Mouse (Mus musculus) MEL (cell line): ENCODE measurements around the gene Cdh4. TPM values are rescaled to one million over a fixed set of nuclear protein-coding genes. Genes with fewer than 3 reads are reported as not detected.

Experiments used
- DNase-seq: peaks from one replicate; pipeline ENCODE4 v3.0.0; 2011; ENCODE audit warnings: low read depth, low spot score
- H3K27ac ChIP-seq: 2 replicates; pipeline ENCODE4 v1.5.1; 2012; ENCODE audit warnings: low read depth, mild to moderate bottlenecking, control low read depth, low read length, moderate library complexity; ENCODE audit not compliant: control insufficient read depth
- H3K27me3 ChIP-seq, 2 experiments: fragments of 150-350 bp in 1 of 2; sonication (generic) in 1 of 2; 2 replicates each; pipeline ENCODE4 v1.6.1; 2012; ENCODE audit warnings: low read length in 2 of 2, mild to moderate bottlenecking in 2 of 2, improper control_type of control experiment in 1 of 2, moderate library complexity in 1 of 2; ENCODE audit not compliant: insufficient read depth in 2 of 2, control insufficient read depth in 1 of 2
- H3K36me3 ChIP-seq, 2 experiments: 2 replicates each; pipeline ENCODE4 v1.6.1; 2012 to 2014; ENCODE audit warnings: low read length in 2 of 2, improper control_type of control experiment in 1 of 2, inconsistent platforms in 1 of 2, mild to moderate bottlenecking in 1 of 2; ENCODE audit not compliant: insufficient read depth in 2 of 2, control insufficient read depth in 1 of 2
- H3K4me1 ChIP-seq, 2 experiments: fragments of 150-350 bp in 1 of 2; sonication (generic) in 1 of 2; 2 replicates each; pipeline ENCODE4 v1.6.1; 2012; ENCODE audit warnings: low read length in 2 of 2, improper control_type of control experiment in 1 of 2, mild to moderate bottlenecking in 1 of 2; ENCODE audit not compliant: insufficient read depth in 2 of 2, control insufficient read depth in 1 of 2
- H3K4me3 ChIP-seq, 2 experiments: fragments of 150-350 bp in 1 of 2; sonication (generic) in 1 of 2; 2 replicates each; pipeline ENCODE4 v1.5.1; 2012; ENCODE audit warnings: low read depth in 2 of 2, low read length in 2 of 2, mild to moderate bottlenecking in 2 of 2, moderate library complexity in 2 of 2, control low read depth in 1 of 2, improper control_type of control experiment in 1 of 2; ENCODE audit not compliant: control insufficient read depth in 1 of 2, insufficient read depth in 1 of 2
- H3K79me2 ChIP-seq: 2 replicates; pipeline ENCODE4 v1.6.1; 2012; ENCODE audit warnings: mild to moderate bottlenecking, low read length, moderate library complexity; ENCODE audit not compliant: control insufficient read depth, poor library complexity, insufficient read depth
- H3K9ac ChIP-seq: 2 replicates; pipeline ENCODE4 v1.6.1; 2012; ENCODE audit warnings: low read depth, mild to moderate bottlenecking, control low read depth, low read length, moderate library complexity; ENCODE audit not compliant: control insufficient read depth, poor library complexity, severe bottlenecking
- H3K9me3 ChIP-seq: fragments of 150-350 bp; sonication (generic); replicated peaks from 2 replicates; pipeline ENCODE4 v1.6.1; 2012; ENCODE audit warnings: mild to moderate bottlenecking, low read length, improper control_type of control experiment, moderate library complexity; ENCODE audit not compliant: insufficient read depth
- CHD1 ChIP-seq: IDR thresholded peaks from 2 replicates; pipeline ENCODE4 v1.6.1; 2012; ENCODE audit warnings: low read depth, mild to moderate bottlenecking, inconsistent platforms, low read length, improper control_type of control experiment
- CTCF ChIP-seq, 3 experiments: IDR thresholded peaks in 2 of 3; conservative IDR thresholded peaks in 1 of 3; 2 replicates each; pipeline ENCODE4 v1.5.1; 2011 to 2012; ENCODE audit warnings: low read length in 3 of 3, low read depth in 2 of 3, mild to moderate bottlenecking in 2 of 3, improper control_type of control experiment in 1 of 3, inconsistent platforms in 1 of 3, mixed read lengths in 1 of 3, moderate library complexity in 1 of 3; ENCODE audit not compliant: control insufficient read depth in 1 of 3, insufficient read depth in 1 of 3, poor library complexity in 1 of 3, severe bottlenecking in 1 of 3
- ELF1 ChIP-seq: IDR thresholded peaks from 2 replicates; pipeline ENCODE4 v1.6.1; 2014; ENCODE audit warnings: low read depth, mild to moderate bottlenecking, inconsistent platforms, low read length, improper control_type of control experiment, moderate library complexity
- EP300 ChIP-seq, 2 experiments: IDR thresholded peaks; 2 replicates each; pipeline ENCODE4 v1.6.1; 2011; ENCODE audit warnings: improper control_type of control experiment in 2 of 2, low read length in 2 of 2, low read depth in 1 of 2, mild to moderate bottlenecking in 1 of 2
- ETS1 ChIP-seq: IDR thresholded peaks from 2 replicates; pipeline ENCODE4 v1.6.1; 2012; ENCODE audit warnings: low read depth, mild to moderate bottlenecking, inconsistent platforms, low read length, improper control_type of control experiment, moderate library complexity
- HCFC1 ChIP-seq: IDR thresholded peaks from 2 replicates; pipeline ENCODE4 v1.6.1; 2012; ENCODE audit warnings: low read depth, mild to moderate bottlenecking, inconsistent platforms, low read length, improper control_type of control experiment, moderate library complexity
- JUND ChIP-seq: IDR thresholded peaks from 2 replicates; pipeline ENCODE4 v1.6.1; 2011; ENCODE audit warnings: low read depth, mild to moderate bottlenecking, improper control_type of control experiment, low read length
- KAT2A ChIP-seq: conservative IDR thresholded peaks from 2 replicates; pipeline ENCODE4 v1.6.1; 2012; ENCODE audit warnings: low read depth, low read length, improper control_type of control experiment, inconsistent platforms
- MAX ChIP-seq: IDR thresholded peaks from 2 replicates; pipeline ENCODE4 v1.6.1; 2011; ENCODE audit warnings: low read length, improper control_type of control experiment
- MAZ ChIP-seq: IDR thresholded peaks from 2 replicates; pipeline ENCODE4 v1.6.1; 2012; ENCODE audit warnings: low read depth, mild to moderate bottlenecking, inconsistent platforms, low read length, improper control_type of control experiment
- MYC ChIP-seq: IDR thresholded peaks from 2 replicates; pipeline ENCODE4 v1.6.1; 2011; ENCODE audit warnings: low read depth, mild to moderate bottlenecking, low read length, improper control_type of control experiment, moderate library complexity
- NRF1 ChIP-seq: IDR thresholded peaks from 2 replicates; pipeline ENCODE4 v1.6.1; 2014; ENCODE audit warnings: low read depth, mild to moderate bottlenecking, inconsistent platforms, low read length, improper control_type of control experiment, moderate library complexity; ENCODE audit not compliant: poor library complexity, insufficient read depth, severe bottlenecking
- POLR2AphosphoS5 ChIP-seq: IDR thresholded peaks from 2 replicates; pipeline ENCODE4 v1.6.1; 2012; ENCODE audit warnings: low read depth, borderline replicate concordance, mild to moderate bottlenecking, inconsistent platforms, low read length, moderate library complexity, mixed read lengths
- RCOR1 ChIP-seq: IDR thresholded peaks from 2 replicates; pipeline ENCODE4 v1.6.1; 2012; ENCODE audit warnings: low read depth, mild to moderate bottlenecking, inconsistent platforms, low read length, improper control_type of control experiment
- UBTF ChIP-seq: IDR thresholded peaks from 2 replicates; pipeline ENCODE4 v1.6.1; 2012; ENCODE audit warnings: low read depth, mild to moderate bottlenecking, inconsistent platforms, low read length, improper control_type of control experiment, moderate library complexity, borderline replicate concordance; ENCODE audit not compliant: insufficient read depth
- USF1 ChIP-seq: IDR thresholded peaks from 2 replicates; pipeline ENCODE4 v1.6.1; 2014; ENCODE audit warnings: low read depth, mild to moderate bottlenecking, inconsistent platforms, low read length, improper control_type of control experiment, moderate library complexity
- ZMIZ1 ChIP-seq: IDR thresholded peaks from 2 replicates; pipeline ENCODE4 v1.6.1; 2012; ENCODE audit warnings: low read depth, mild to moderate bottlenecking, inconsistent platforms, low read length, improper control_type of control experiment, moderate library complexity
- polyA plus RNA-seq, 2 experiments: library from polyadenylated mRNA; stranded (reverse) in 1 of 2; unstranded in 1 of 2; fragments of >175 nt in 1 of 2; fragments of >200 nt in 1 of 2; gene quantifications; 2 replicates each; pipeline versions ENCODE4 v1.2.1 to v1.2.4; 2012; ENCODE audit warnings: low replicate concordance in 2 of 2, low read depth in 1 of 2; ENCODE audit not compliant: insufficient read length in 2 of 2, insufficient read depth in 1 of 2, missing spikeins in 1 of 2
- total RNA-seq: library from RNA; depleted of rRNA; stranded (reverse); fragments of 300-350 nt; gene quantifications from 2 replicates; pipeline ENCODE4 v1.2.3, GENCODE M21; 2012

The Cdh4 gene
- total and polyA plus RNA-seq, 3 experiments: not detected

DNA sequence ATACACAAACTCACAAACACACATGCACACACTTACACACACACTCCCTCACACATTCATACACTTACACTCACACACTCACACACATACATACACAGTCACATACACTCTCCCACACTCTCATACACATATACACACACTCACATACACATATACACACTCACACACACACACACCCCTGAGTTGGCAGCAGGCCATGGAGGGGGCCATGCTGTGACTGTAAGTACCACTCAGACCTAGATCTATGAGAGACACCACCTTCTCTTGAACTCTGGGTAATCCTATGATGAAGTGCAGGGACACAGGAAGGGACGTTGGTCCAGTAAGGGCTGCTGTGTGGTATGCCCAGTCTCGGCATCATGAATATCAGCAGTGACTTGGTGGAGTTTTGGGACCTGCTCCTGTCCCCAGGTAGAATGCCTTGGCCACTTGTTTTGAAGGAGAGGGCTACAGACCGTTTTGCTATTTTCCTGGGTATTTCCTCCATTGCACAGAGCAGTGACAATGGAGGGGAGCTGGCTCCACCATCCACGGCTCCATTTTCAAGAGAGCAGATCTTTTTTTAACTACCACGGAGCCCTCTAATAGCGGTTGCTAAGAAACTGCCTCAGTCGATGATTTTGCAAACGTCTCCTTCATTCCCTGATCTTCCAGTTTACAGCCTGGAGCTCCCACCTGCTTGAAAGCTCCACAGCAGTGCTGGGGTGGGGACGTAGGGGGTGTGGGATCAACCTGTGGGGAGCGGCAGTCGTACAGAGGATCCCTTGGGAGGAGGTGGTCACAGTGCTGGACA is 371.0 kb downstream of the Cdh4 start:
- Histone ChIP-seq H3K27ac (no peak overlapping the region), H3K27me3 (no peaks in the 10 kb centered on the region), H3K4me3 (no peak overlapping the region), H3K9me3 (no peaks in the 10 kb centered on the region), H3K9ac (no peak overlapping the region), H3K79me2 (no peaks in the 10 kb centered on the region), H3K4me1 (no peaks in the 10 kb centered on the region), H3K36me3 (no peaks in the 10 kb centered on the region)
- TF ChIP-seq USF1 (no peak), MAZ (no peak), MAX (no peak)
- no peak for DNase-seq

DNA sequence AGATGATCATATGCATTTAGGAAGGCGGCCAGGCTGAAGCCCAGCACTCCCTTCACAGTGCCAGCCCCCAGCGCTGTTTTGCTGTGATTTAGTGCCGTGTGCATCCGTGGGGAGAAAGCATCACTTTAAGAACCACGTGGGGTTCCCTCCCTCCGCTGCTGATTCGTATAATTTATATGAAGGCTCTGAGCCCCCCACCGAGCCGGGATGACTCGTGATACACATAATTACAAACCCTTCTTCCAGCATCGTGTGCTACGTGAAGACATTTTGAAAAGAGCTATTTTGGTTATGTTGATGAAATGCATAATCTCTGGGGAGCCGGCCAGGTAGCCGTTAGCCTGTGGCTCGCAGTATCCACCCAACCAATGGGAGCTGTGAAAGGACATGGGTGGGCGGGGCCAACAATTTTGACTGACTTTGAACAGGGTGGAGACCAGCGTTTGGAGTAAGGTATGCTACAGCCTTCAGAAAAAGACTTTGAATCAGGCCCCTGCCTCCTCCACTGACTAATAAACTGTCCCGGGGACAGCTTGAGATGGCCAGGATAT is 382.6 kb downstream of the Cdh4 start:
- Histone ChIP-seq H3K36me3 (no peaks in the 10 kb centered on the region), H3K4me1 (no peaks in the 10 kb centered on the region), H3K9me3 (no peaks in the 10 kb centered on the region), H3K79me2 (no peaks in the 10 kb centered on the region), H3K27ac (no peak overlapping the region), H3K9ac (no peak overlapping the region), H3K4me3 (no peak overlapping the region), H3K27me3 (no peaks in the 10 kb centered on the region)
- DNase-seq: no peak
- no peak for TF ChIP-seq ZMIZ1
- no peak for TF ChIP-seq NRF1
- no peak for TF ChIP-seq KAT2A
- no peak for TF ChIP-seq HCFC1
- no peak for TF ChIP-seq CTCF (IDR thresholded peaks at IDR 0.05 in 2 of 3, conservative IDR thresholded peaks at IDR 0.05 in 1 of 3; ENCODE audit: control insufficient read depth in 1 of 3, insufficient read depth in 1 of 3, low read depth in 2 of 3, low read length in 3 of 3, poor library complexity in 1 of 3, severe bottlenecking in 1 of 3)
- no peak for TF ChIP-seq CHD1
- no peak for TF ChIP-seq JUND
- no peak for TF ChIP-seq RCOR1
- TF ChIP-seq POLR2AphosphoS5: no peak
- TF ChIP-seq MYC: no peak
- TF ChIP-seq EP300 (IDR thresholded peaks at IDR 0.05; ENCODE audit: low read depth in 1 of 2, low read length in 2 of 2): no peak
- no peak for TF ChIP-seq UBTF
- no peak for TF ChIP-seq ETS1
- no peak for TF ChIP-seq ELF1
